ENCODE assay signal across 19 mouse cellular contexts in genomic region chr1:169594470-169594869, GRCm38 (mm10).
"Had no signal": no experiment of that assay in that cellular context is flagged by ENCODE, and none has a peak within 500 bp of the region (broad histone marks: within the 10 kb centered on the region; RNA-seq: fewer than 3 reads in every experiment).

No protein-coding gene starts in this region.

- H3K9ac ChIP-seq: liver, embryonic 13.5 days; liver, embryonic 15.5 days; liver, postnatal 0 days; lung, embryonic 15.5 days; midbrain, embryonic 13.5 days; midbrain, embryonic 15.5 days; neural tube, embryonic 12.5 days; stomach, embryonic 15.5 days had no signal

- H3K27ac ChIP-seq: liver, embryonic 13.5 days; liver, embryonic 15.5 days; lung, embryonic 15.5 days; macrophage; midbrain, embryonic 13.5 days; midbrain, embryonic 15.5 days; neural tube, embryonic 12.5 days; stomach, embryonic 15.5 days; stomach, postnatal 0 days had no signal

- DNase-seq: liver, embryonic 13.5 days; liver, postnatal 0 days; lung, adult 2 months; lung, postnatal 14 days; lung, postnatal 36 days; thymus, adult 18-20 months; thymus, postnatal 14 days; thymus, postnatal 36 days had no signal

- H3K4me1 ChIP-seq: liver, embryonic 13.5 days; liver, embryonic 15.5 days; lung, embryonic 15.5 days; megakaryocyte, embryonic 14.5 days; midbrain, embryonic 13.5 days; midbrain, embryonic 15.5 days; neural tube, embryonic 12.5 days; stomach, embryonic 15.5 days had no signal

- H3K36me3 ChIP-seq: liver, embryonic 13.5 days; liver, embryonic 15.5 days; lung, embryonic 15.5 days; midbrain, embryonic 13.5 days; midbrain, embryonic 15.5 days; neural tube, embryonic 12.5 days; stomach, embryonic 15.5 days had no signal

- H3K9me3 ChIP-seq: liver, embryonic 13.5 days; liver, embryonic 15.5 days; lung, embryonic 15.5 days; midbrain, embryonic 13.5 days; midbrain, embryonic 15.5 days; neural tube, embryonic 12.5 days; stomach, embryonic 15.5 days had no signal

- H3K4me2 ChIP-seq: liver, embryonic 13.5 days; liver, embryonic 15.5 days; lung, embryonic 15.5 days; midbrain, embryonic 11.5 days; midbrain, embryonic 13.5 days; midbrain, embryonic 15.5 days; neural tube, embryonic 12.5 days; stomach, embryonic 15.5 days had no signal

- ATAC-seq: liver, postnatal 0 days; lung, postnatal 0 days; midbrain, embryonic 13.5 days; midbrain, embryonic 15.5 days had no signal

- H3K27me3 ChIP-seq: liver, embryonic 13.5 days; liver, embryonic 15.5 days; lung, embryonic 15.5 days; megakaryocyte, embryonic 14.5 days; midbrain, embryonic 13.5 days; midbrain, embryonic 15.5 days; neural tube, embryonic 12.5 days; stomach, embryonic 15.5 days had no signal

- H3K4me3 ChIP-seq: liver, embryonic 13.5 days; liver, embryonic 15.5 days; lung, embryonic 15.5 days; megakaryocyte, embryonic 14.5 days; midbrain, embryonic 13.5 days; midbrain, embryonic 15.5 days; neural tube, embryonic 12.5 days; stomach, embryonic 15.5 days had no signal
